Mouse (Mus musculus) embryonic facial prominence, embryonic 10.5 days (tissue): ENCODE data around the gene Rab8b. TPM values are rescaled to one million over a fixed set of nuclear protein-coding genes. Genes with fewer than 3 reads are reported as not detected.
"Not testable (repeated sequence)": the region's sequence is repeated elsewhere in the genome, so short reads cannot be mapped to it uniquely, and the experiment has no call there.

Source experiments
- DNase-seq: peaks from one replicate; pipeline ENCODE4 v3.0.0-alpha.2; 2017; ENCODE audit warnings: low spot score
- H3K27ac ChIP-seq: fragments of 300-500 bp; sonication (generic); replicated peaks from 2 replicates; pipeline ENCODE4 v1.5.1; 2016; ENCODE audit warnings: mild to moderate bottlenecking
- H3K27me3 ChIP-seq: fragments of 300-500 bp; sonication (generic); replicated peaks from 2 replicates; pipeline ENCODE4 v1.6.1; 2016; ENCODE audit warnings: low read depth, mild to moderate bottlenecking; ENCODE audit not compliant: poor library complexity, severe bottlenecking
- H3K36me3 ChIP-seq: fragments of 300-500 bp; sonication (generic); replicated peaks from 2 replicates; pipeline ENCODE4 v1.6.1; 2016; ENCODE audit warnings: mild to moderate bottlenecking, moderate library complexity
- H3K4me1 ChIP-seq: fragments of 300-500 bp; sonication (generic); 2 replicates; pipeline ENCODE4 v1.6.1; 2016
- H3K4me3 ChIP-seq: fragments of 300-500 bp; sonication (generic); 2 replicates; pipeline ENCODE4 v1.5.1; 2016; ENCODE audit warnings: mild to moderate bottlenecking, moderate library complexity
- H3K9me3 ChIP-seq: fragments of 300-500 bp; sonication (generic); 2 replicates; pipeline ENCODE4 v1.6.1; 2016; ENCODE audit warnings: mild to moderate bottlenecking
- WGBS: fragments of 180-500 bp; shearing (Covaris S2); methylation state at CpG from one replicate; pipeline ENCODE4 v1.1.7; 2016; 5-methylcytosine and 5-hydroxymethylcytosine counted together
- polyA plus RNA-seq: library from polyadenylated mRNA; unstranded; fragments of >200 nt; fragmentation: Nextera tagmentation; extraction: Ambion mirVana; gene quantifications from 2 replicates; pipeline ENCODE4 v1.2.1, GENCODE M21; 2016

The Rab8b gene
- polyA plus RNA-seq, 1 experiment from 2014 or later: 21.4 TPM

DNA sequence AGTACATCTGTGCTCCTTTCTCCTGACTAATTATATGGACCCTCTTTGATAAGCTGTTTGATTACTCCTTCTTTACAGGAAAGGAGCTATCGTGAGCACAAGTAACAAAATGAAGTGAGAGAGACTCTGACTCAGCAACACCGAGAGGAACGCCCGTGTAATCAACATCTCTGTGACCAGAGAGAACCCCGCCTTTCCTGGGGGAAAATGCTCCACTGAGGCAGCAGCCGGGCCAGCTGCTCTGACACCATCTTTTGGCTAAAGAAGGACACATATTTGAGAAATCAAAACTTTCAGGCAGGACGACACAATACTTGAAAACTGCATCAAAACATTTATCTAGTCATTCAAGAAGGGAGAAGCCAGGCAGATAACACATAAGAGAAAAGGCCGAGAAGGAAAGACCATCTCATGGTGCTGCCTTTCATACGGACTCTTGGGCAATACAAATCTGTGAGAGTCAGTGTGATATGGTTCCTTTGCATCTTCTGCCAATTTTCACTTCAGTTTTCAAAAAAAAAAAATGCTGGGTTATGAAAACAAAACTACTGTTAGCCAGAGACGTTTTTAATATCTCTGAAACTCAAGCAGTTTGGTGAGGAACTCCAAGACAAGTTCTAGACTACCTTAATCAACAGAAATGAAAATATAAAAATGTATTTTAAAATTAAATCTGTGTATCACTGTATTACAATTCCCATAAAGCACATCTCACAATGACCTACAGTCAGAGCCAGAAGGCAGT is 24.3 kb downstream of the Rab8b start:
- WGBS: 88% methylated on average over 10 of the region's 10 CpGs
- Histone ChIP-seq H3K27ac (no peak overlapping the region), H3K4me3 (no peak overlapping the region), H3K36me3 (no peaks in the 10 kb centered on the region; the same call in none of the 2 replicates), H3K4me1 (peaks cover 17% of the 10 kb centered on the region), H3K9me3 (no peaks in the 10 kb centered on the region), H3K27me3 (no peaks in the 10 kb centered on the region)
- DNase-seq: no peak

DNA sequence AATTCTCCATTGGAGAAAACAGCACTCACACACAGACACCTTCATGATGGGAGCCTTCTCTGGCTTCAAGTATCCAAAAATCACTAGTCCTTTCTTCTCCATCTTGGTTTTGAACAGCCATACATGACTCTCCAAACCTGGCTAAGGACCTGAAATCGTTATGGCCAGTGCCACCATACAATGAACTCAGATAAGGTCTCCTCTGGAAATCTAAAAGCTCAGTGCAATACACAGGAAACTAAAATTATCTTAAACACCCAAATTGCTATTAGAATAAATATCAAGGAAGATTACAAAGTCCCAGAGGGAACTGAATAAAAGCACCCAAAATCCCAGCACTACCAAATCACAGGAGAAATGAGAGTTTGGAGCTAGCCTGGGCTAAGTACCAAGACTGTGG is 25.1 kb downstream of the Rab8b start:
- WGBS: 86% methylated on average over 1 of the region's 1 CpGs
- Histone ChIP-seq H3K4me1 (peaks cover 17% of the 10 kb centered on the region), H3K9me3 (no peaks in the 10 kb centered on the region), H3K4me3 (no peak overlapping the region), H3K27ac (no peak overlapping the region), H3K36me3 (no peaks in the 10 kb centered on the region; the same call in none of the 2 replicates), H3K27me3 (no peaks in the 10 kb centered on the region)
- DNase-seq: no peak

GRCm38 (mm10) chr9:66892456-66892855 is 27.0 kb downstream of the Rab8b start:
- H3K4me1 ChIP-seq: peaks cover 30% of the 10 kb centered on the region
- 97% methylated on average over 4 of the region's 4 CpGs for WGBS
- not testable (repeated sequence) for H3K27me3 ChIP-seq, H3K4me3 ChIP-seq, H3K9me3 ChIP-seq, H3K36me3 ChIP-seq, DNase-seq, H3K27ac ChIP-seq

- H3K9me3 ChIP-seq: no peaks in the 10 kb centered on the region
- no peak for DNase-seq
- no peaks in the 10 kb centered on the region; the same call in 1 of the 2 replicates for H3K36me3 ChIP-seq
- H3K4me1 ChIP-seq: peaks cover 45% of the 10 kb centered on the region
- H3K4me3 ChIP-seq: no peak overlapping the region
- WGBS: 38% methylated on average over 6 of the region's 6 CpGs
- peak overlapping the region; percentile 44; the same call in 1 of the 2 replicates for H3K27ac ChIP-seq
- no peaks in the 10 kb centered on the region for H3K27me3 ChIP-seq
Observed at GRCm38 (mm10) chr9:66887960-66888610, 31.4 kb downstream of the Rab8b start.

- 55% methylated on average over 8 of the region's 8 CpGs for WGBS
- Histone ChIP-seq H3K4me3 (no peak overlapping the region), H3K4me1 (peaks cover 52% of the 10 kb centered on the region), H3K36me3 (no peaks in the 10 kb centered on the region; the same call in 1 of the 2 replicates), H3K27me3 (no peaks in the 10 kb centered on the region), H3K9me3 (no peaks in the 10 kb centered on the region), H3K27ac (no peak overlapping the region)
- DNase-seq: no peak
Observed at GRCm38 (mm10) chr9:66887301-66887902, 32.1 kb downstream of the Rab8b start.

DNA sequence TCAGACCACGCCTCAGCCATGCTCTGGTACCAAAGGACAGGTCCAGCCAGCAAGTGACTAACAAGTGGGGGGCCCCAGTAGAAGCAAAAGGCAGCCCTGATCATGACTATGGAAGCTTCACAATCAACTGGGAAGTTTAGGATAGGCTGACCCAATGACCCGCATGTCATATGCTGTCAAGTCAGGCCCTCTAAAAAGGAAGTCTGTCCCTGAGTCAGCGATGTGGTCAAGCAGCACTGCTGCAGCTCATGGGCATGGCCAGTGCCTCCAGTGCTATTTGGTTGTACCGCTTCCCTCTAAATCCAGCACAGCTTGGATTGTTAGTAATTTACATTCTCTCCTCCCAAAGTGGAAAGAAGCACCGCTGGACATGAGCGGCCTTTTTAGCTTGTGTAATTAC is 32.7 kb downstream of the Rab8b start:
- Histone ChIP-seq H3K4me1 (peaks cover 58% of the 10 kb centered on the region), H3K9me3 (no peaks in the 10 kb centered on the region), H3K4me3 (no peak overlapping the region), H3K36me3 (no peaks in the 10 kb centered on the region; the same call in 1 of the 2 replicates), H3K27me3 (no peaks in the 10 kb centered on the region), H3K27ac (no peak overlapping the region)
- no peak for DNase-seq
- 70% methylated on average over 6 of the region's 6 CpGs for WGBS

GRCm38 (mm10) chr9:66886366-66886765 is 33.1 kb downstream of the Rab8b start:
- 17% methylated on average over 3 of the region's 3 CpGs for WGBS
- H3K27me3 ChIP-seq: no peaks in the 10 kb centered on the region
- H3K4me3 ChIP-seq: no peak overlapping the region
- no peaks in the 10 kb centered on the region; the same call in 1 of the 2 replicates for H3K36me3 ChIP-seq
- no peak for DNase-seq
- H3K4me1 ChIP-seq: peaks cover 60% of the 10 kb centered on the region
- no peak overlapping the region for H3K27ac ChIP-seq
- H3K9me3 ChIP-seq: no peaks in the 10 kb centered on the region

DNA sequence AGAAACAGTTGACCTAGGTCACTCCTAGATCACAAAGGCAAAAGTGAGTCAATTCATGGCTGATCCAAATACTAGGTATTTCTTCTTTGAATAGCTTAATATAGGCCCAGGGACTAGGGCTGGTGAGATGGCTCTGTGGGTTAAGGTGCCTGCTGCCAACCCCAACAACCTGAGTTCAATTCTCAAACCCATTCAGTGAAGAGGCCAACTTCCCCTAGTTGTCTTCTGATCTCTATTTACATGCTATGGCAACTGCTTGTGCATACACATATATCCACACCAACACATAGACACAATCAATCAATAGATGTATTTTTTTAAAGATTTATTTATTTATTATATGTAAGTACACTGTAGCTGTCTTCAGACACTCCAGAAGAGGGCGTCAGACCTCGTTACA is 34.9 kb downstream of the Rab8b start:
- H3K27ac ChIP-seq: no peak overlapping the region
- WGBS: 82% methylated on average over 2 of the region's 2 CpGs
- no peak for DNase-seq
- H3K36me3 ChIP-seq: no peaks in the 10 kb centered on the region
- no peak overlapping the region for H3K4me3 ChIP-seq
- no peaks in the 10 kb centered on the region for H3K9me3 ChIP-seq
- H3K27me3 ChIP-seq: no peaks in the 10 kb centered on the region
- peaks cover 67% of the 10 kb centered on the region for H3K4me1 ChIP-seq

DNA sequence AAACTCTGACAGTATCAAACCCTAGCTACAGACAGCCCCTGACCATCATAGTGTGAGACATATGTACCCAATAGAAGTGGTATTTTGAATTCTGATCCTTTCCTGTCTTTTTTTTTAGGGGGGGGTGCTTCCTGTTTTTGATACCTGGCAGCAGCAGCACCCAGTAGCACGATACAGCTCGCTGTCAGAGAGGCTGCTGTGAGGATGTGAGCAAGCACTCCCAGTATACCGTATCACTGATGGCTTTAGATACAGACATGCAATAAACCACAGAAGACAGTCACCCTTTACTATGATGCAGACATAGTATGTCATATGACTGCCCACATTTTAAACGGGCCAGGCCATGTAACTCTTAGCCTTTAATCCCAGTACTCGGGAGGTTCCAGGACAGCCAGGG is 36.0 kb downstream of the Rab8b start:
- Histone ChIP-seq H3K9me3 (no peaks in the 10 kb centered on the region), H3K27me3 (no peaks in the 10 kb centered on the region), H3K36me3 (no peaks in the 10 kb centered on the region), H3K4me3 (no peak overlapping the region), H3K4me1 (peaks cover 58% of the 10 kb centered on the region), H3K27ac (no peak overlapping the region)
- DNase-seq: no peak
- WGBS: 85% methylated on average over 5 of the region's 5 CpGs

GRCm38 (mm10) chr9:66882406-66882821 is 37.1 kb downstream of the Rab8b start:
- 40% methylated on average over 8 of the region's 8 CpGs for WGBS
- Histone ChIP-seq H3K9me3 (no peaks in the 10 kb centered on the region), H3K27ac (no peak overlapping the region; the same call in 1 of the 2 replicates), H3K4me3 (no peak overlapping the region), H3K27me3 (no peaks in the 10 kb centered on the region), H3K36me3 (no peaks in the 10 kb centered on the region), H3K4me1 (peaks cover 48% of the 10 kb centered on the region)
- peak; percentile 32 for DNase-seq

- no peaks in the 10 kb centered on the region for H3K36me3 ChIP-seq
- no peak overlapping the region for H3K4me3 ChIP-seq
- DNase-seq: no peak
- H3K9me3 ChIP-seq: no peaks in the 10 kb centered on the region
- no peak overlapping the region for H3K27ac ChIP-seq
- no peaks in the 10 kb centered on the region for H3K27me3 ChIP-seq
- WGBS: 73% methylated on average over 3 of the region's 3 CpGs
- H3K4me1 ChIP-seq: peaks cover 44% of the 10 kb centered on the region
Observed at GRCm38 (mm10) chr9:66881858-66882257, 37.6 kb downstream of the Rab8b start.

DNA sequence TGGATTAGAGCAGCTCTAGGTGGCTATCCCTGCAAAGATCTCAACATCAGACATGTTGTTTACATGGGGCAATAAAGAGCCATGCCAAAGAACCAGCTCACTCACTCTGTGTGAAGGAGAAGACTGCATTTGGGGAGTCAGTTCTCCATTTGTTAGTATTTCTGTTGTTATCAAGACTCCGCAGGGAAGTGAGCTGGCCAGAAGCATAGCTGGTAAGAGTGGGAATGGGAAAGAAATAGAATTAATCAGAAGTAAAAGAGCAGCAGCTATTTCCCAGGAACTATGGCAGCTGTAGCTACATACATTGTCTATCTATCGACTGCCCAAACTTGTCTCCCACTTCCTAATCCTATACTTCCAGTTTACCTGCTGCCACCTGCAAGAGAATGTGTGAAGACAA is 38.7 kb downstream of the Rab8b start:
- 91% methylated on average over 2 of the region's 2 CpGs for WGBS
- Histone ChIP-seq H3K27me3 (no peaks in the 10 kb centered on the region), H3K9me3 (no peaks in the 10 kb centered on the region), H3K4me1 (peaks cover 38% of the 10 kb centered on the region), H3K36me3 (peaks cover 4% of the 10 kb centered on the region; the same call in 1 of the 2 replicates), H3K4me3 (no peak overlapping the region), H3K27ac (no peak overlapping the region)
- no peak for DNase-seq
